Mouse (Mus musculus) small intestine, adult 2 months (tissue): Measurements from ENCODE around the gene Nphs2. TPM values are rescaled to one million over a fixed set of nuclear protein-coding genes. Genes with fewer than 3 reads are reported as not detected.
"Not testable (repeated sequence)": the region's sequence is repeated elsewhere in the genome, so short reads cannot be mapped to it uniquely, and the experiment has no call there.

Source experiments
- H3K27ac ChIP-seq: fragments of 200-500 bp; 2 replicates; pipeline ENCODE4 v1.5.1; 2012; ENCODE audit warnings: low read depth, low read length, control low read depth, inconsistent platforms; ENCODE audit not compliant: insufficient read depth
- H3K27me3 ChIP-seq: fragments of 200-500 bp; 2 replicates; pipeline ENCODE4 v1.6.1; 2012; ENCODE audit warnings: mild to moderate bottlenecking, moderate library complexity, low read length, inconsistent platforms; ENCODE audit not compliant: control insufficient read depth, insufficient read depth
- H3K36me3 ChIP-seq: fragments of 200-500 bp; 2 replicates; pipeline ENCODE4 v1.6.1; 2012; ENCODE audit warnings: mild to moderate bottlenecking, low read length, control low read depth, inconsistent platforms; ENCODE audit not compliant: control insufficient read depth, insufficient read depth
- H3K4me1 ChIP-seq: fragments of 200-500 bp; 2 replicates; pipeline ENCODE4 v1.6.1; 2012; ENCODE audit warnings: low read length, inconsistent platforms, mixed read lengths; ENCODE audit not compliant: control insufficient read depth, insufficient read depth, insufficient read length
- H3K4me3 ChIP-seq: fragments of 200-500 bp; 2 replicates; pipeline ENCODE4 v1.5.1; 2012; ENCODE audit warnings: low read depth, mild to moderate bottlenecking, control low read depth, inconsistent platforms, low read length, moderate library complexity
- CTCF ChIP-seq: fragments of 200-500 bp; IDR thresholded peaks from 2 replicates; pipeline ENCODE4 v1.5.1; 2012; ENCODE audit warnings: low read depth, mild to moderate bottlenecking, control low read depth, inconsistent platforms, low read length, moderate library complexity, mixed read lengths; ENCODE audit not compliant: insufficient replicate concordance, insufficient read length; ENCODE audit errors: extremely low read depth
- POLR2A ChIP-seq: fragments of 200-500 bp; IDR thresholded peaks from 2 replicates; pipeline ENCODE4 v1.6.1; 2012; ENCODE audit warnings: low read depth, mild to moderate bottlenecking, control low read depth, inconsistent platforms, low read length, moderate library complexity
- WGBS: fragments of 180-500 bp; shearing (Covaris S2); methylation state at CpG from one replicate; pipeline ENCODE4 v1.1.7; 2018; 5-methylcytosine and 5-hydroxymethylcytosine counted together
- polyA plus RNA-seq: library from polyadenylated mRNA; depleted of rRNA; stranded (reverse); fragments of >200 nt; gene quantifications from 2 replicates; pipeline ENCODE4 v1.2.3, GENCODE M21; 2012; rRNA removed

Gene Nphs2
- 0.11 TPM in 1 of 2 replicates, not detected in the other for polyA plus RNA-seq

GRCm38 (mm10) chr1:156310630-156311029 is at the start of gene Nphs2:
Gene Nphs2 (plus strand): TSS chr1:156310727.
- Histone ChIP-seq H3K36me3 (no peaks in the 10 kb centered on the region), H3K27me3 (peaks cover 7% of the 10 kb centered on the region), H3K4me3 (no peak within 1 kb of the TSS), H3K4me1 (no peaks in the 10 kb centered on the region), H3K27ac (no peak within 1 kb of the TSS)
- no peak for TF ChIP-seq CTCF
- no peak for TF ChIP-seq POLR2A
- 8% methylated on average over 29 of the region's 29 CpGs for WGBS

GRCm38 (mm10) chr1:156263352-156263751 is 47.2 kb upstream of the Nphs2 start:
- no peaks in the 10 kb centered on the region for H3K4me1 ChIP-seq
- H3K27ac ChIP-seq, result no peak overlapping the region
- 47% methylated on average over 2 of the region's 2 CpGs for WGBS
- H3K4me3 ChIP-seq, result no peak overlapping the region
- no peaks in the 10 kb centered on the region for H3K36me3 ChIP-seq
- H3K27me3 ChIP-seq, result no peaks in the 10 kb centered on the region; the same call in 1 of the 2 replicates
- TF ChIP-seq CTCF (peak; percentile 87; the same call in 1 of the 2 replicates), POLR2A (no peak)

DNA sequence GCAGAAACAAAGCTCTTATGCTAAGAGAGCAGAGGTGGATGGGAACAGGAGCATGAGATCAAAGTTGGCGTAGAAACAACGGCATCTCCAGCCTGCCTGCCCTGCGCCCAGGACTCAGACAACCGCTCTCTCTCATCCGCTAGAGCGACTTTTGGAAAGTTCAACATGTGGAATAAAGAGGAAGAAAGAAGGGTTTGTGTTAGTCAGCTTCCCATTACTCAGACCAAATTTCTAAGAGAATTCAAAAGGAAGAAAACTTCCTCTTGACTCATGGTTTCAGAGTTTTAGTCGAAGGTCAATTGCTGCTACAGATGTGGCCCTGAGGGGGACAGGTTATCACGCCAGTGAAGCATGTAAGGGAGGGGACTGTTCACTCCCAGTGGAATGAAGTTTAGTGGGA is 46.6 kb upstream of the Nphs2 start:
- no peak for TF ChIP-seq POLR2A
- no peak overlapping the region for H3K27ac ChIP-seq
- WGBS, result 79% methylated on average over 8 of the region's 8 CpGs

DNA sequence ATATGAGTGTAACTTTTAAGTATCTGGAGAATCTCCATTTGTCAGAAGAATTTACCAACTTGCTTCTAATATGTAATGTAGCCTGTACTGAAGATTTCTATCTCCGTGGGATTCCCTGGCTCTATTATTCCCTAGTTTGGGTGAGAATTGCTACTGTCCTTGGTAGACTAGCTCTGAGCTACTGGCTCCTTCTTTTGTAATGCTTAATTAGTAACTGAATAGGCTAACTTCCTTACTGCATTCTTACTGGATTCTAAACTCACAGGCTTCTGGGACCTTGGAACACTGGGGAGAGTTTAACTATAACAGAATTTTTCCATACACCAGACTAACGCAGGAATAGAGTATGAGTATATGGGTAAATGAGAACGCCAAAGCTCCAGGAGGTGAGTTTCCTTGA is 42.0 kb upstream of the Nphs2 start:
- 53% methylated on average over 3 of the region's 3 CpGs for WGBS
- not testable (repeated sequence) for H3K4me3 ChIP-seq, H3K27ac ChIP-seq, H3K27me3 ChIP-seq, H3K36me3 ChIP-seq, H3K4me1 ChIP-seq

More for the DNA sequence above, 46.6 kb upstream of the Nphs2 start:
- H3K27me3 ChIP-seq, result no peaks in the 10 kb centered on the region; the same call in 1 of the 2 replicates
- H3K4me1 ChIP-seq, result no peaks in the 10 kb centered on the region
- no peak overlapping the region for H3K4me3 ChIP-seq
- H3K36me3 ChIP-seq, result no peaks in the 10 kb centered on the region

DNA sequence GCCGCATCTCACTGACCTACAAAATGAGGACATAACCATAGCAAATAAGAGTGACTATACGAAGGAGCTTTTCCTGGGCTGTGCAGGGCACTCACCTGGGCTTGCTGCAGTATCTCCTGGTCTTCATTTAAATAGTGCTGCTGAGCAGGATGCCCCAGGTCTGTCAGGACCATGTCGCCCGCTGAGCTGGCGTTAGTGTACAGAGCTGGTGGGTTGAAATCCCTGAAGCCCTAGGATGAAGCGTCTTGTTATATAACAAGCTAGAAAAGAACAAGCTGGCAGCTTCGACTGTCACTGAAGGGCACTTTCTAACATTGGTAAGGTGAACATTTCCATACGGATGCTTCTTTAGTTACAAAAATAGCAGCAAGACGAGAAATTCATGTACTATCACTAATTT is 40.1 kb upstream of the Nphs2 start:
- TF ChIP-seq CTCF (no peak), POLR2A (no peak)
- no peak overlapping the region for H3K4me3 ChIP-seq
- 85% methylated on average over 9 of the region's 9 CpGs for WGBS
- H3K27ac ChIP-seq, result no peak overlapping the region
- H3K36me3 ChIP-seq, result no peaks in the 10 kb centered on the region
- no peaks in the 10 kb centered on the region for H3K27me3 ChIP-seq
- H3K4me1 ChIP-seq, result no peaks in the 10 kb centered on the region

DNA sequence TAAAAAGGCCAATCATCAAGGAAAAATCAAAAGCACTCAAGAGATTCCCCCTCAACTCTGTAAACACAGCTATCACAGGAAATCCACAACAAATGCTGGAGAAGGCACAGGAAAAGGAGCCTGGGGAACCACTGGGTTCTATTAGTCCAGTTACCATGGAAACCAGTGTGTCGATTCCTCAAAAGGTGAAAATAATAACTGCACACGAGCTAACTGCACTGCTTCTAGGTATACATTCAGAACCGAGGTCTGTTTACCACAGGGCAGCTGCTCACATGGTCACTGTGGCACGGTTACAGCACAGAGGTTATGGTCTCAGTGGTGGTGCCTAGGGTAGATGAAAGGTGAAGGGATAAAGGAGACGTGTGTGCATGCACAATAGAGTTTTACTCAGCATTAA is 38.9 kb upstream of the Nphs2 start:
- Histone ChIP-seq H3K27me3 (no peaks in the 10 kb centered on the region), H3K4me3 (no peak overlapping the region), H3K27ac (no peak overlapping the region), H3K36me3 (no peaks in the 10 kb centered on the region), H3K4me1 (no peaks in the 10 kb centered on the region)
- TF ChIP-seq POLR2A, result no peak
- no peak for TF ChIP-seq CTCF
- 41% methylated on average over 5 of the region's 5 CpGs for WGBS

GRCm38 (mm10) chr1:156273647-156274046 is 36.9 kb upstream of the Nphs2 start:
- Histone ChIP-seq H3K36me3 (no peaks in the 10 kb centered on the region), H3K27ac (no peak overlapping the region), H3K4me3 (no peak overlapping the region), H3K27me3 (no peaks in the 10 kb centered on the region), H3K4me1 (no peaks in the 10 kb centered on the region)
- no peak for TF ChIP-seq POLR2A
- no peak for TF ChIP-seq CTCF
- WGBS, result 66% methylated on average over 7 of the region's 7 CpGs

DNA sequence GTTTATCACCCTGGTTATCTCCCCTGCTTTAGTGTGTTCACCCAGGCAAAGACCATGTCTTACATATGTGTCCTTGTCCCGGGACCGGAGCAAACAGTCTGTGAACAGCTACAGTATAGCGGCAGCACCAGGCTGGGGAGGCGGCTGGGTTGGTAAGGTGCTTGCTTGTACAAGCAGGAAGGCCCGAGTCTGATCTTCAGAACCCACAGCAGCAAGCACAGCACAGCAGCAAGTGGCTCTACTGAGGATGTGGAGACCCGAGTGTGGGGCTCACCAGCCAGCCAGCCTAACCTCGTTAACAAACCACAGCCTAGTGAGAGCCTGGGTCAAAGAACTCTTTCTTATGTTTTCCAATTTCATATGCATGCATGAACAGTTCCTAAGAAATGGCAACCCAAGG is 30.4 kb upstream of the Nphs2 start:
- 74% methylated on average over 7 of the region's 7 CpGs for WGBS
- no peak for TF ChIP-seq CTCF
- TF ChIP-seq POLR2A, result no peak
- H3K4me1 ChIP-seq, result no peaks in the 10 kb centered on the region
- no peaks in the 10 kb centered on the region for H3K36me3 ChIP-seq
- H3K27ac ChIP-seq, result no peak overlapping the region
- H3K27me3 ChIP-seq, result no peaks in the 10 kb centered on the region
- no peak overlapping the region for H3K4me3 ChIP-seq
